Mouse (Mus musculus) heart, postnatal 25 days (tissue): ENCODE results near the gene Kcnc4. TPM values are rescaled to one million over a fixed set of nuclear protein-coding genes. Genes with fewer than 3 reads are reported as not detected.

Experiments used
- DNase-seq: peaks from one replicate; pipeline ENCODE4 v3.0.0; 2022; ENCODE audit warnings: low spot score
- intact Hi-C: fragments of 180-260 bp; cut with DNase I; formaldehyde crosslinking; loops from one replicate; pipeline ENCODE4 v1.15.1; 2025
- total RNA-seq, 2 experiments: library from RNA; stranded (reverse); gene quantifications; 2 replicates each; pipeline ENCODE4 v1.2.3; 2021

The Kcnc4 gene
- total RNA-seq = under 1 TPM; 0.06 to 0.16 TPM

DNA sequence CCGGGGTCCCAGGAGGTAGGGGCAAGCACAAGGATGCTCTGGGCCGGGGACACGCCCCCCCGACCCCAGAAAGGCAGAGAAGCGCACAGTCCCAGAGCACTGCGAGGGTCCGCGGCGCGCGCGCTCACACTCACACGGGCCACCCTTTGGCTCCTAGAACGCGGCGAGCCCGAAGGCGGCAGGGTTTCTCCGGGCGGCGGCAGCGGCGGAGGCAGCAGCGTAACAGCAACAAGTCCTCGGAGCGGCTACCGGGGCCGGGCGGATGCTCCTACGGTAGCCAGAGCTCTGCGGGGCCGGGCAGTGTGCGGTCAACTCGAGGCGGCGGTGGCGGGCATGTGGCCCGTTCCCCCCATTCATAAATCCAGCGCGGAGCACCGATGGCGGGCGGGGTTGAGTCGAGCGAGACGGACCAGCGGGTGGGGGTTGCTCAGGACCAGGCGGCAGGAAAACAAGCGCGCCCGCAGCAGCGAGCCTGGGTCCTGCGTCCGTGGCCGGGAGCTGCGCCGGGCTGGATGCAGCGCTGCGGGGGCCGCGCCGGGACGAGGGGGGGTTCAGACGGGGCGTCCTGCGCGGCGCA is at the start of gene Kcnc4:
Gene Kcnc4 (minus strand): TSS at position 357 of the 577 bp plus-strand sequence.
- intact Hi-C loops = no loop called here
- DNase-seq = no peak

DNA sequence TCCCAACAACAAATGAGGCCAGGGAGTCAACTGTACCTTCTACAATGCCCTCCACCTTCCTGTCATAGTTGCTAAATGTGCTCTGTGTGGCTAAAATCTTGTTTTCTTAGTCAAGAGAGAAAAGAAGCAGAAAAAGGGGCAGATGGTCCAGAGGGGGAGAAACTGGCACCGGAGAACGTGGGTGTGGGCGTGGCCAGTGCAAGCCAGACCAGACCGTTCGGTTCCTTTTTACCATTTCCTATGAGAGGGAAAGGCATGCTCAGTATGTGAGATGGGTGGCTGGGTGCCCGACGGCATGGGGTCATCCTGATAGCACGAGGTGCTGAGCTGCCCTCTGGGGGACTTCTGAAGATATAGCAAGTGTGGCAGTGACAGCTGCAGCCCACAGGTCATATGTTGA is 49.3 kb upstream of the Kcnc4 start:
- intact Hi-C loops = no loop called here

DNA sequence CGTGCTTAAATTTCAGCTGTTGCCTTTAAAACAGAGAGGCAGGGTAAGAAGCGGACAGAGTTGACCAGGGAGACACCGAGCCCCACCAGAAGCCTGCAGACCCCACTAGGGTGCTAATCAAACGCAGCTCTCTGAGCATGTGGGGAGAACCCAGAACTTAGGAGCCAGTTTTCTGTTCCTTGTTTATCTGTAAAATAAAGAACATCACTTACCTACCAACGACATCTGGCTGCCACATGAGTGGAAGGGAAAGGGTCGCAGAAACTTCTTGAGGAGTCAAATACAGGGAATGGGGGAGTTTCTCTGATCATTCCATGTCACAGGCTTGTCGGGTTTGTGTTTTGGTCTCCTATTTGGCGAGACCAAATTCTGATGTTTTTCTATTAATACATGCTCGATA is 48.6 kb upstream of the Kcnc4 start:
- no peak for DNase-seq
- intact Hi-C loops = no loop called here

More for the DNA sequence above, 49.3 kb upstream of the Kcnc4 start:
- DNase-seq = no peak

DNA sequence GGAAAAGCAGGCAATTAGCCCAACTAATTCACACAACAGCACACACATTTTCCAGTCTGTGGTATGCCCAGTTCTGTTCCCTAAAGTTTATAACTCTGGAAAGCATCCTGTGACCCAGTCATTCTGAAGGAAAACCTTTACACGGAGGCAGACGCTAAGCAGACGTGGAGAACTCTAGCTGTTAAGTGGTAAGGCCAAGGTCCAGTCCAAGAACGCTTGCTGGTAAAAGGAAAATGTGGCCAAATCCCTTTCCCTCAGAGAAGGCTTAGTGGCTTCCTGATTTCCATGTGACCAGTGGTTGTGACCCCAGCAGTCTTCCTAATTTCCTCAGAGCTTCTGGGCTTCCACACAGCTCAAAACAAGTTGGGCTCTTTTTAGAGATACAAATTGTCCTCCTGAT is 47.2 kb upstream of the Kcnc4 start:
- intact Hi-C loops = no loop called here
- DNase-seq = no peak

DNA sequence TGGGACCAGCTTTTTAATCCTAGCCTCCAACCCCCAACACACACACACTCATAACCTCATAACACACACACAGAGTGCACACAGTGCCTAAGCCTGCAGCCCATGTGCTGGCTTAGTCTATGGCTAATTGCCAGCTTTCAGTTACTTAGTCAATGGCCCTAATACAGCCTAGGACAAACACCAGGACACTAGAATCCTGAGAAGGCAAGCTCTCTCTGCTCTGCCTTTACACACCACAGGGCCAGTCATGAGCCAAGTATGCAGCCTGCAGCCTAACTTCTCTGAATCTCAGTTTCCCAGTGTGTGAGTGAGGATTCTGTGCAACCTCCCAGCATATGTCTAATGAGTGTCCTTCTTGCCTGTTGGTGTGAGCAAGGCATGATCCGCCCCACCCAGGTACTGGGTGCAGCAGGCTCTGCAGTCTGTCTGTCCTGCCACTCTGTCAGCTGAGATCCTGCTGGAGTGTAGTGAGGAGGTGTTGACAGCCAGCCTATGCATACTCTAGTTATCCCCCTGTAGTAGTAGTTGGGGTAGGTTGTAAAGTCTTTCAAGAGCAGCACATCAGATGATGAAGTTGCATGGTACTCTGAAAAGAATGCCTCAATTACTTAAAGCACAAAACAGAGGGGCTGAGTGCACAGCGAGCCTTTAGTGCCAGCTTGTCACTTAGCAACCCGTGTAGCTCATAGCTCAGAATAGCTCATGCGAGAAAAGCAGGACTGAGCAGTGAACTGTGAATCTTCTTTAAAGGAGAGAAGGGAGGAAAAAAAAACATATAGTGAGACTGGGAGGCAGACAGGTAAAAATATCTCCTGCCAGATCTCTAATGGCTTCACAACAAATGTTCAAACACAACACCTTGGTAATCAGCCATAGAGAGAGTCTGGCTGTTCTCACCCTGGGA is 46.4 kb upstream of the Kcnc4 start:
- no peak for DNase-seq

GRCm38 (mm10) chr3:107504542-107504941 is 45.2 kb upstream of the Kcnc4 start:
- intact Hi-C loops = no loop called here
- no peak for DNase-seq

More for the DNA sequence above, 46.4 kb upstream of the Kcnc4 start:
- intact Hi-C loops = no loop called here

- DNase-seq = no peak
- intact Hi-C loops = no loop called here
Observed at GRCm38 (mm10) chr3:107503716-107504115, 44.4 kb upstream of the Kcnc4 start.

DNA sequence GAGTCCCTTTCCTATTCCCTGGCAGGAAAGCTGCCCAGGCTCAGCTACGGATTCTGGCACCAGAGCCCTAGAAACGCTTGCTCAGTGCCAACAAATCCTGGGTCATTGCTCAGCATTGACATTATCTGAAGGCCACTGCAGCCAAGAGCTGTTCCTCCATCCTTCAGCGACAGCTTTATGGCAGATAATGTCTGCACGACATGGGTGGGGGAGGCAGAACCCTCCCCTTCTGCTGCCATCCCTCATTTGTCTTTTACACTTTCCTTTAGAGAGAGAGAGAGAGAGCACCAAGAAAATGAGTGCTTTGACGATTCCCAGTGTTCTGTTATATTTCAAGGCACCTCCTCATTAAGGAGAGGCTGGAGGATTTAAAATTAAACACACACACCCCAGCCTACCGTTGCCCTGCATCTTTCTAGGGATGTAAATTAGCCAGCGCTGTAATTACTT is 42.4 kb upstream of the Kcnc4 start:
- no peak for DNase-seq
- intact Hi-C loops = no loop called here

- intact Hi-C loops = no loop called here
- DNase-seq = no peak
Observed at GRCm38 (mm10) chr3:107500301-107500700, 40.9 kb upstream of the Kcnc4 start.

DNA sequence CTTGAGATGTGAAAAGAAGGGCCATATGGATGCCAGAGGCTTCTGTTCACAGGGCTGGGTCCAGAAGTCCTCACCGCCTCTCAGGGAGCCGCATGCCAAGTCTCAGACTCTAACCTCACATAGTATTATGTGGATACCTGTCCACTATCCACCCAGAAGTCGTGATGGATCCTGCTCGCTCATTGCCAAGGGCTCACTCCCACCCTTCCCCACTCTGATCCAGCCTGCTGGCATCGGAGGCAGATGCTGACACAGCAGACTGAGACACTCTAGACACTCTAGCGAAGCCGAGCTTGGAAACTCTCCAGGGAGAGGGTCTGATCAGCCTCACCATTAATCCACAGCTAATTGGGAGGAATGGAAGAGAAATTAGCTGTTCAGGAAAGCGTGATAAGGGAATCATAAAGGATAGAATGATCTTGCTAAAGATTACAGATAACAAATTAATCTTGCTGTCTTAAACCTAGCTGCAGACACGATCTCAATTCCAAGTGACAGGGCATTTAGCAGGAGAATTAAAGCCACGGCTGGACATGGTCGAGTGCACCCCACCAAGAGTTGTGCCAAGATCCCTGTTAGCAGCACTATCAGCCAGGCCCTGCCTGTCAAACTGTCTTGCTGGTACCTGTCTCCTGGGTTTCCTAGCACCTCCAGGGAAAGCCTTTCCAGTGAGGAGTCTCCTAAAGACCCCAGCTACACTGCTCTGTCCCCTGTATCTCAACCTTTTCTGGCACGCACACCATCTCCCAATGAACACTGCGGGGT is 36.9 kb upstream of the Kcnc4 start:
- no peak for DNase-seq
- intact Hi-C loops = no loop called here

GRCm38 (mm10) chr3:107495524-107495923 is 36.2 kb upstream of the Kcnc4 start:
- DNase-seq = no peak
- intact Hi-C loops = no loop called here

- no peak for DNase-seq
- intact Hi-C loops = no loop called here
Observed at GRCm38 (mm10) chr3:107491459-107491858, 32.1 kb upstream of the Kcnc4 start.

DNA sequence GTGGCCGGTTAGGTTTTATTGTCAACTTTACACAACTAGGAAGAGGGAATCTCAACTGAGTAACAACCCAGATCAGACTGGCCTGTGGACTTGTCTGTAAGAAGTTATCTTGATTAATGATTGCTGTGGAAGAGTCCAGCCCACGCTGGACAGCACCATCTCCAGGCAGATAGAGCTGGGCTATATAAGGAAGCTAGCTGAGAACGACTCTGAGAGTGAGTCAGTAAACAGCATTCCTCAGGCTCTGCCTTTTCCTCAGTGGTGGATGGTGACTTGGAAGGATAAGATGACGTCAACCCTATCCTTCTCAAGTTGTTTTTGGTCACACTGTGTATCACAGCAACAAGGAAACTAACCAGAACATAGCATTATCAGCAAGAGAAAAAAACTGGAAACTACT is 29.3 kb upstream of the Kcnc4 start:
- intact Hi-C loops = no loop called here
- DNase-seq = no peak

GRCm38 (mm10) chr3:107483290-107483689 is 23.9 kb upstream of the Kcnc4 start:
- DNase-seq = no peak
- intact Hi-C loops = loop anchor here (5.0 kb wide), 1 partner anchor 69 kb away; no protein-coding TSS in a partner anchor

- DNase-seq = no peak
- intact Hi-C loops = loop anchor here (5.0 kb wide), 1 partner anchor 72 kb away; no protein-coding TSS in a partner anchor
Observed at GRCm38 (mm10) chr3:107480660-107481059, 21.3 kb upstream of the Kcnc4 start.

DNA sequence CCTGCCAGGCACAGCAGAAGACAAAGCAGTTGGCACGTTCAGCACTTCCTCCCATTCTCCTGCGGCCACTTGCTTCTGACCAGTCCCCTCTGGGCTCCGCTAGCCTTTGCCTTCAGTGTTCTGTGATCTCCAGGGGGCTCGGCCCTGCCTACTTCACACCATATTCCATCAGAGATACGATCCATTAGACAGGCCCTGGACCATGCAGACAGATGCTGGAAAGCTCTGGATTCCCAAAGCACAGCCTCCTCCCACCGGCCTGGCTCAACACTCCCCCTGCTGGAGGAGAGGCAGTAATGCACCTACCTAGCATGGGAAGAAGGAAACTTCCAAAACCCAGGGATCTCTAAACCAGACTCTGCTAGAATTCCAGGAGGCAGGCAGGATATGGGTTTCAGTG is 12.8 kb upstream of the Kcnc4 start:
- DNase-seq = no peak
- intact Hi-C loops = no loop called here

DNA sequence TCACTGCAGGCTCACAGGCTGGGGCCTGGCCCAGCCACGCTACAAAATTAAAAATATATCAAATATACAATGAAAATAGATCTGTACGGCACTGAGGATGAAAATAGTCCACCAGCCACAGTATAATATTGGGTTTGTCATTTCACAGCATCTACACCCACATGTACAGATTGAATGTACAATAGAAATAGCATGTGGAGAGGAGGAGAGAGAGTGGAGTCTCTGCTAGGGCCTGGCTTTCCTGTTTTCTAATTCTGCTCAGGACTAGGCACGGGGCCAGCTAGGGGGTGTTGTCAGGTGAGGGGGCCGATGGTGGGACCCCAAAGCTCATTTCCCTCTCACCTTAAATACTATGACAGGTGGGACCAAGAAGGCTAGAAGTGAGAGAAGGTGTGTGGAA is 9.7 kb upstream of the Kcnc4 start:
- DNase-seq = no peak
- intact Hi-C loops = loop anchor here (5.0 kb wide), 2 partner anchors 192 to 377 kb away; partner anchors contain the start of gene Lamtor5

DNA sequence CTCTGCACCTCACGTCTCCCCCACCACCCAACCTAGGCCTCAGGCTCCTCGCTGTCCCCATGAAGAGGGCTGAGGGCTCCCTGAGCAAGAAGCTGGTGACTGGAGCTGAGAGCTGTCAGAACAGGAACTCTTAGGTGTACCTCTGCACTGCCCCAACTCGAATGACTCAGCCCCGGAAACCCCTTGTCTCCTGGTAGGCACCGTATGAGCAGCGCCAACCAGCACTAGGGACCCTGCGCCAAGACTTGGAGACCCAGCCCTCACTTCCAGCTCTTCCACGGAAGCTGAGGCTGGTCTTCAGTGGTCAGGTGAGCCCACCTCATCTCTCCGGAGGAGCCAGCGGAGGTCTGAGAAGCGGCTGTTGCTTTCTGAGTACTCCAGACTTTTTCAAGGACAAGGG is 8.8 kb upstream of the Kcnc4 start:
- DNase-seq = no peak
- intact Hi-C loops = loop anchor here (5.0 kb wide), 2 partner anchors 191 to 376 kb away; partner anchors contain the start of gene Lamtor5

DNA sequence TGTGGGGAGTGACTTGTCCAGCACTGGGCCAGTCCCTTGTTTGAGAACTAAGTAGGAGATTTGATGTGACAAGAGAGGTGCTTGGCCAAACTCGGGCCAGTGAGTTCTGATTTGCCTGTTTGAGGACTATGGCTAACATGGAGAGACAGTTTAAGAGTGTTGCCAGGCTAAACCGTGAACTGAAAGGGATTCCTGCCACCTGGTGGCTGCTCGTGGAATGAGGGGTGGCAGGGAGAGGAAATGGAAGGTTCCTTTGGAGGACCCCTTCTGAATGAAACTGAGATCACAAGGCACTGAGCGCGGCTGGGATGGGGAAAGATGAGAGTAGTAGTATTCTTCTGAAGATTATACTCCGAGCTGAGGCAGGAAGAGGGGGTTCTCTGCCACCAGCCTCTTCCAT is 7.2 kb upstream of the Kcnc4 start:
- intact Hi-C loops = loop anchor here (1.0 to 5.0 kb wide), 5 partner anchors 109 to 374 kb away; partner anchors contain the start of gene Lamtor5
- no peak for DNase-seq

GRCm38 (mm10) chr3:107462160-107462559 is 2.8 kb upstream of the Kcnc4 start:
- intact Hi-C loops = no loop called here
- no peak for DNase-seq
